Mouse (Mus musculus): ENCODE measurements at regions not wholly inside any gene's neighbourhood (a gene's known extent, or its start where the extent isn't known, plus 50 kb on each side); places are given as distances from the start of the nearest gene placed in this dataset.
"Not testable (repeated sequence)": the region's sequence is repeated elsewhere in the genome, so short reads cannot be mapped to it uniquely, and the experiment has no call there.

DNA sequence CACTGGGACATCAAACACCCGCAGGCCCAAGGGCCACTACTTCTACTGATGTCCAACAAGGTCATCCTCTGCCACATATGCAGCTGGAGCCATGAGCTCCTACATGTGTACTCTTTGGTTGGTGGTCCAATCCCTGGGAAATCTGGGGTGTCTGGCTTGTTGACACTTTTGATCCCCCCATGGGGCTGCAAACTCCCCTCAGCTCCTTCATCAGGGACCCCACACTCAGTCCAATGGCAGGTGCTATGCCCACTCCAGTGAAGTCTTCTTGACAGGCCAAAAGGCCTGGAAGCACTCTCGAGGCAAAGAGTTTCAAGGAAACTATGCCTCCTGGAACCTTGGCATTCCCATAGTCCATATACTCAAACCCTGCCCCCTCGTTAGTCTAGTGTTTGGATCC, 570.8 kb upstream of the Smc2 start:
- DNase-seq, result no peak
- intact Hi-C loops (cut with DNase I), result no loop called here

DNA sequence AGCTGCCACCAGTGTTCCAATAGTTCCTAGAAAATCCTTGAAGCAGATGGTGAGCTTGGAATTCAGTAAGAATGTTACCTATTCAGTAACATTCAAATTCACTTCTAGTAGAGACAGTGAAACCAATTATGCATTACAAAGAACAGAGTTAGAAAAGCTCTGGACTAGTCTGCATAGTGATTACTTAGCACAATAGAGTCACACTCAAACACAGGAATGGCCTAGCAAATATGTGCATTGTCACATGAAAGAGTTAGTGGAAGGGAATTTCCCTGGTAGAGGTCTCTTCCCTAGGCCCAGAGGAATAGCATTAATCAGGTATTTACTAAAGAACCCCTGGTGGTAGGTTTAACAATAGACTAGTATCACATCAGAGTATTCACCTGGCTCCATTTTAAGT, 570.3 kb upstream of the Smc2 start:
- intact Hi-C loops (cut with DNase I); DNase-seq: not testable (repeated sequence)

DNA sequence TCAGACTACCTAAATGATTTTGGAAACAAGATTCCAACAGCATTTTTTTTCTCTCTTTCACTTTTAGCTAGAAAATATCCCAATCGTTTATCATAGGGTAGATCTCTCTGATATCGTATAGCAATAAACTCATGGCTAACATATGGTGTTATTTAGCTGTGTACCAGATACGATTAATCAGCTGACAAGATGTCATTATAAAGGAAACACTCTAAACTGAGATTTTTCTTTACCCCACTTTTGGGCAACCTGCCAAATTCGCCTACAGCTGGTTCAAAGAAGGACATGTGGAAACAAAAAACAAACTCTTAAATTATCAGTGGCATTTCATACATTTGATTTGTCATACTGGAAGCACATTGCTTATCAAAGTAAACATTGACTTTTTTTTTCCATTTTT, 553.6 kb upstream of the Smc2 start:
- intact Hi-C loops (cut with DNase I), result no loop called here
- DNase-seq, result no peak

DNA sequence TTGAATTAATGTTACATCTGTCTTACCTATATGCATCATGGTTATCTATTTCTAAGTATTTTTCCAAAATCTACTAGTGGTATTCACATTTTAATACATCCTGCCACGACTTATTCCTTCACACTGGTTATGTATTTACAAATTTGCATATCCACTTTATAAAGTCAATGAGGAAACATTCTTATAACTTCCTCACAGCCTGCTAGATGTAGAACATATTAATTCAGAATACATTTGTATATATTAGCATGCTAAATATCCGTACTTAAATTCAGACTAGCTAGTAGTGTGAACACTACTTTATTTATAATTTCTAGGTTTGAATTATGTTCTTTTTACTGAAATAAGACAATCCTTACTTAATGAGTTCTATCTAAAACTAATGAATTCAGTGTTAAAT, 549.8 kb upstream of the Smc2 start:
- no peak for DNase-seq
- intact Hi-C loops (cut with DNase I), result no loop called here

DNA sequence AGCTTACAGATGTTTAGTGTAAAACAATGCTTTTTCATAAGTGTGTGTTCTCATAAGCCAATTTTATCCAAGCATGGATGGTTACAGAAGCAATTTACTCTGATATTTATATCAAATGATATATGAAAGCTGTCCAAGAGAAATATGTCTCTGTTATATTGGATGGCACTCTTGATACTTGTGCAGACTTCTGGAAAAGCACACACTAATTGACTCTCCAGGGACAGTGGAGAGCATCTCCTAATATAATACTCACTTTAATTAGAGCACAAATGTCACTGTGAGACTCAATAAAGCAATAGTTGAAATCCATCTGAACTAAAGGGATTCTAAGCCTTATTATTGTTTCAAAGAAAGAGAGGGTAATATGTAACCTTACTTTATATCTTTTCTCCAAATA, 510.8 kb upstream of the Smc2 start:
- DNase-seq, result no peak
- intact Hi-C loops (cut with DNase I), result no loop called here

DNA sequence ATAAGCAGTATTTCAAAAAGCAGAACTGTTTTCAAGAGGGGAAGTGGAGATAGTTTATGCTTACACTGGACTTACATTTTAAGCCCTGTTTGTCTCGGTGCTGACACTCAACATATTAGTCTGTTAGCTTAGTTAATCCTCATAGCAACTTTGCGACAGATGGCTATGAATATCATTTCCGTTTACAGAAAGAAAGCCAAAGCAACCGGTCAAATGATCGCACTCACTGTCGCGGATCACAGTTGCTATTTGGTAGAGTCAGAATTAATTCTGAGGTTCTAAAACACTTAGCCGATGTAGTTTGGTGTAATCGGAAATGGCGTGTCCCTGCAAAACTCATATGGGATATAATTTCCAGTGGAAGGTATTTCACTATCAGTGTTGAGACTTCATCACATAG, 469.3 kb upstream of the Smc2 start:
- no peak for DNase-seq
- intact Hi-C loops (cut with DNase I), result no loop called here

DNA sequence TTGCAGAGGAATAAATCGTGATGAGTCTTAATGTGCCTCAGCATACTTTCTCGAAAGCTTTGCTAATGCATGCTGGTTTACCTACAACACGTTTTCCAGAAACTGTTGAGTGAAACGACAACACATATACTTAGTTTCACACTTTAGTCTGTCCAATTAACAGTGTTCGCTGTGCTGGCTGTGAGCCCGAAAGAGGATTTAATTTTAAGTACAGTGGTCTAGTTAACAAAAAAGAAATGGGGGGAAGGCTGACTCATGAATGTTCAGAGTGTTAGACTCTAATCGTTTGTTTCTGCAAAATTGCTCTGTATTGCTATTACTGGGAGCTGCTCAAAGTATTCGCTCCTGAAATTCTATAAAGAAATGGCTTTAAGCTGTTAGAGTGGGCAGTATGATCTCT, 460.1 kb upstream of the Smc2 start:
- no peak for DNase-seq
- intact Hi-C loops (cut with DNase I), result no loop called here

DNA sequence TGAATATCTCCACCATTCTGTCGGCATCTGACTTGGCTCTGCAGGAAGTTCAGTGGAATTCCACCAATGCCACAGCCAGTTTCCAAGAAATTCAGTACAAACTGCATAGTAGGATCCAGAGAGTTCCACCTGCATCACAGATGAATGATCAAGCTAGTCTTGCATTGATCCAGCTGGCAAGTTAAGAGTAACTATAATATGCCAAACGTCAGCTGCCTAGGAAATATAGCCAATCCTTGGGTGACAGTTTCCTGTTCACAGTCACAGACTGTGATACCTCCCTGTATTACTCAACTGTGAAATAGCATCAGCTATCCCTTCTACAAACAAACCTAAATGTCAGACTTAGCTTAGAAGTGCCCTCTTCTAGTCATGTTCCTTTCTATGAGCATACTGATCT, 446.6 kb upstream of the Smc2 start:
- intact Hi-C loops (cut with DNase I), result no loop called here
- DNase-seq, result no peak

DNA sequence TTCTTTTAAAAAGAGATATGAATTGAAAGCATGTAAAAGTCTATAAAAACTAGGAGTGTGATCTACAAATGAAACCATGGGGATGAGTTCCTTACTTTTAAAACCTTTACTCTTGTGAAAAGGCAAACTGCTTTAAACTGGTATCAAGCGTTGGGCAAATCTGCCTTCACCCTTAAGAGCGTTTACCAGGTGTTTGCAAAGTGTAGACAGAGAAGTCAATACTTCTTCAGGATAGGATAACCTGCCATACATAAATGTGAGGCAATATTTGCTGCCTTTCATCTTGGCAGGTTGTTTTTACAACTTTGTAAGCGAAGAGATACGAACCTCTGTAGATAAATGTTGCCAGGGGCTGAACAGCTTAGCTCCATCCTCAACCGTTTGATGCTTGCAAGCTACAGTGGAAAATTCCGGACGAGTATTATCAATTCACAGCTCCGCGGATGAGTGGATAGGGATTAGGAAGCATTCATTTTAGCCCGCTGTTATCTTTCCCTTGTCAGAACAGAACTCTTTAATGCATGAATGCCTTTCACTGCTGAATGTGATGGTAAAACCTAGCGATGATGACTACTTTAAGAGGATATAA, 402.2 kb upstream of the Smc2 start:
- intact Hi-C loops (cut with DNase I), result no loop called here
- no peak for DNase-seq

DNA sequence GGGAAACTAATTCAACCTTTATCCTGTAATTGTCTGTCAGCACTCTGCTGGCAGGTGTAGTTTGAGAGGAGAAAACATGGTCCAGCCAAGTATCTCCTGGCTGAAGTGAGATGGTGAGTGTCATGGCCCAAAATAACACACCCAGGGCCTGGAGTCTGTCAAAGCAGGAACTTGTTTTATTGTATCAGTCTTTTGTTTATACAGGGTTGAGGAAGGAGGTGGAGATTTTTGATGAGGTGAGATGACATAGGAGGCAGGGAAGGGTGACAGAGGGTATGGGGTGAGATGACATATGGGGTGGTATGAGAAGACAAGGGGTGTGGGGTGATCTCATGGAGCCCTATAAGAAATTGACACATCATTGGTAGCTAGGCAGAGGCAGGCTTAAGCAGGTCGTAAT, 395.6 kb upstream of the Smc2 start:
- intact Hi-C loops (cut with DNase I), result no loop called here
- DNase-seq, result no peak

DNA sequence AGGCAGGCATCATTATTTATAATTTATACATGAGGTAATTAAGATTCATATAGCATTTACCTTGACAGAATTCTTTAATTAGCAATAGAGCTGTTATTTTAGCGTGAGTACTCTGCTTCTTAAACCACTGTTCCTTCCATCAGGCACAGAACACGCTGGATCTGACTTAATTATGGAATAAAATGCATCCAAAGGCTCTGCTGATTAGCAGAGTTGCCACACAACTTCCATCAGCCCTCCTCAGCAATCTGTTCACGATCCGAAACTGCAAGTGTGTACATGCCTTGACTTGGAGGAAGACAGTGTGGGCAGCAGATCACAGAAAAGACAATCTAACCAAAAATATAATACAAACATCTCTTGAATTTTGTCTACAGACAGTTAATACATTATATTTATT, 388.1 kb upstream of the Smc2 start:
- no peak for DNase-seq
- intact Hi-C loops (cut with DNase I), result no loop called here

DNA sequence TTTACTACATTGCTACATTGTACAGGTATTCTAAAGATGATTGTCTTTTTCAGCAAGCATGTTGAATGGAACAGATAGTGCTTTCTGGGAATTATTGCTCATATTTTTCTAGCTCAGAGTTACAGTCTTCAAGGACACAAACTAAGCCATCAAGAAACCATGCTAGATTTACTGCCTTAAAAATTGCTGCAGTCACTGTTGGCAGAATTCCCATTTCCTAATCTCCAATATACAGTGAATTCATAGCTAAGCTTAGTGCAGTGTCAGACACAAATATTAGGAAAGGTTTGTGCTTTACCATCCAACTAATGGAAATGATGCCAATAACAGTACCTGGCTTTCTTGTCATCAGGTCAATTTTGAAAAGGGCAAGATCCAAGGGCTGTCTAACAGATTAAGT, 383.0 kb upstream of the Smc2 start:
- intact Hi-C loops (cut with DNase I), result no loop called here
- DNase-seq, result no peak

DNA sequence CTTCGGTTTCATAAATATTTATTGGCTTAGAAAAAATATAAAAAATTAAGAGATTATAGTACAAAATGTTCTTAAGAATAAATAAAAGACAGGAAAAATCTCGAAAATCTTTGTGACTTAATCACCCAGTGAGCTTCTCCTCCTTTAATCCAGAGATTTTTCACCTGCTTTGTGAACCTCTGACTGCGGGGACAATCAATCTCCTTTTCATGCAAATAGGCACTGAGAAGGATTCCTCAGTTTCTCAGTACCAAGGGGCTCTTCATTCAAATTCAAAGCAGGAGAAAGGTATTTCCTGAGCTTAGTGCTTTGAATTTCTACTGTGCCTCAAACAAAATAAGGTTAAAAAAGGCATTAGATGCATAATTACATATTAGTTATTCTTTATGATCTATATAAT, 379.0 kb upstream of the Smc2 start:
- DNase-seq, result no peak
- intact Hi-C loops (cut with DNase I), result no loop called here

DNA sequence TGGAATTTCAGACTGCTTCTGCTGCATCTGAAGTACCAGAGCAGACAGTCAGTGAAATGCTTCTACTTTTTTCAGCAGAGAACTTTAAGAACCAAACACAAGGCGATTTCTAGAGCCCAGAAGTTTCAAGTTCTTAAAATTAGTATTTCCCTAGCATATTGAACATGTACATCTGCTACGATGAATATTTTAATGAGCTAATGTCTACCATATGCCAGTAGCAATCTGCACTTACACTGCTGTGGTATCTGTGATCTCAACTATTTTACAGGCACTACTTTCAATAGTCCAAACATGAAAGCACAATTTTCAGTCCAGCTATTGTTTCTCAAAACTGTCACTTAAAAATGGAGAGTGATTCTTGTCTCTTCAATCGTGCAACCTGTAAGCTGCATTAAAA, 339.9 kb upstream of the Smc2 start:
- intact Hi-C loops (cut with DNase I), result no loop called here
- DNase-seq, result no peak

DNA sequence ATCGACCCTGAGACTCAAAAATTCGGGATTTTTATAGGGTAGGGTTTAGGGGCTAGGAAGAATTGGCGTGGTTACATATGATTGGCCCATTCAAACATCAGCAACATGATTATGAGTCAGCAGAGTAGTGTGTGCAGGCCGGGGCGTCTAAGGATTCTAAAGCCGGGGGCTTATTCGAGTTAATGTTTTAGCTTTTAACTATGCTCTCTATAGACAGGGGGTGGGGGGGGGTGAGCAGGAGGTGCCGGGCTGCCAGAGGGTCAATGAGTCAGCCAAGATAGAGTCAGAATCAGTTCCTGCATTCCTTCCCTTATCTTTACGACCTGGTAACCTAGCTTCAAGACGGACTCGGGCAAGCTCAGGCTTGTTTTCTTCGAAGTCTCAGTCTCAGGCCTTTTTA, 333.2 kb upstream of the Smc2 start:
- DNase-seq, result no peak
- intact Hi-C loops (cut with DNase I), result no loop called here

DNA sequence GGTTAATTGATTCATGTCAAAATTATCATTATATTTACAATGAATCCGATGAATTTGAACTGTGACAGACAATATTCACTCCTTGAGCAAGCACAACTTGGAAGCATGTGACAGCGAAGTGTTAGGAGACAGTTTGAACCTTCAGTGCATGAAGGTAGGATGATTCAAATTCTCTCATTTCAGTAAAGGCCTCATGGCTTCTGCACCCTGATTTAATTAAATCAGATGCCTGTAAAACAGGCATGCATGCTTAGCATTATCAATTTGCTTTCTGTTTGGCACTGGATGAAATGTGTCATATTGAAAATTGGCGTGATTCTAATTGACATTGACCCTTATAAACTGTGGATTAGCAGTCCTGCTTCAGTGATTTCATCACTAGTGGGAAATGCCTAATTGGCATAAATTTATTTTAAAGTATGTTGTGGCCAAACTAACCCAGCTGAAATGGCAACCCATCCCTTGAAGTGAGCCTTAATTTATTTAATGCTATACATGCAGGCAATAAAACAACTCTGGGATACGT, 321.2 kb upstream of the Smc2 start:
- intact Hi-C loops (cut with DNase I), result no loop called here

DNA sequence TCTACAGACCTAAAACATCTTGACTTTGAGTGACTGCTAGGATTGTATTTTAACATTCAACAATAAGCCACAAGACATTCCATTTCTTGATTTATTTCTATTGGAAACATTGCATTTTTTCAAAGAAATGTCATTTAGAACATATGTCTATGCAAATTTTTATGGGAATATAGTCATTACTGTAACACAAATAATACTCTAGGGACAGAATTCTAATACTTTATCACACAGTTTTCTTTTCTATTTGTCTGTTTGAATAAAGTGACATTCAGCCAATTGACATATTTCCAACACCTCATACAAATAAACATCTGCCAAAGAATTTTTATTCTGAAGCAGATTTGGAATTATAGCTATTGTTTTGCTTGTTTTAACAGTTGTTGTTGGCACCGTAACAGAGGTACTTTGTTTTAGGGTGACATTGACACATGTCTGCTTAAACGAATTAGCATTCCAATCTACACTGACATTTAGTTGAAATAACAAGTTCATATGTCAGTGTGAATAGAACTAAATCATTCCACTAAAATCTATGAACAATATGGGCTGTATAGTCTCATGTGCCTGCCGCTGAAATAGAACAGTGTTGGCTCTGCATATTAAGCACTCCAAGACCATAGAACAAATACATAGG, 320.5 kb upstream of the Smc2 start:
- intact Hi-C loops (cut with DNase I), result no loop called here
- no peak for DNase-seq

More for the DNA sequence above, 321.2 kb upstream of the Smc2 start:
- no peak for DNase-seq

DNA sequence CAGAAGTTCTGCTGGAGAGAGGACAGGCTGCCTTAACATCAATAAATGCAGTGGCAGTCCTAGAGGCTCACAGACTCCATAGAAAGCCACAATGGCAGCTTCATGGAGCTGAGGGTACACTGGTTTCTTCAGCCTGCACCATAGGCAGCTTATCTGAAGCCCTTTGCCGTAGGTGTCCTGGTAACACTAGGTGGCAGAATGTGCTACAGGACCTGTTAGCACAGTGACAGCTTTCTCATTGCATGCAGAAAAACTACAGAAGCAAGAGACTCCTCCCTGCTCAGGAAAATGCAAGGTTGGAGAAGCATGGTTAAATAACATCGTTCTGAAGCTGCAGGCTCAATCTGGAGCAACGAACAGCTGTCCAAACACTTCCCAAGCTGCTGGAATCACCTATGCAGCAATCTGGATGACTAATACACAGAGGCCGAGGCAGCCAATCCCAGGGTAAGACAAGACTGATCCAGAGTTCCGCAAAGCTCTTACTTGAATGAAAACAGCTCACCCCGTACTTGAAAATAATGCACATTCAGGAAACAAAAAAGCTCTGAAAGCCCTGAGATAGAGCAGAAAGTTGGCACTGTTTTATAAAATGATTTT, 286.4 kb upstream of the Smc2 start:
- no peak for DNase-seq
- intact Hi-C loops (cut with DNase I), result loop anchor here (5.0 kb wide), 1 partner anchor 575 kb away; no protein-coding TSS in a partner anchor

DNA sequence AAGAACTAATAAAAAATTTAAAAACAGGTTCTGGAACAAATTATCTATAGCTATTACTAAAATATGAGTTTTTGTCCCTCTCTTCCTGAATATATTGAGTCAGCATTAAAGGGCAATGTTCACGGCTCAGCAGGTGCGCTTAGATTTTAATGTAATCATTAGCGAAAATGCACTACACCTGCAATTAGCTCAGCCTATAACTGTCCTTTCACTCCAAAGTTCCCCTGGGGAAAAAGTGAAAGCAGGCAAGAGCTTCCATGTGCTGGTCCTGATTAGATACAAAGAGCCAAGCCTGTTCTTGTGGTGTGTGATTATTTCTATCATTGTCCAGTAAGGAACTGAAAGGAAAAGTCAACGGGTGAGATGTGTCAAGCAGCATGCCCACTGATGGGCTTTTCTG, 262.8 kb upstream of the Smc2 start:
- intact Hi-C loops (cut with DNase I), result no loop called here
- DNase-seq, result no peak

DNA sequence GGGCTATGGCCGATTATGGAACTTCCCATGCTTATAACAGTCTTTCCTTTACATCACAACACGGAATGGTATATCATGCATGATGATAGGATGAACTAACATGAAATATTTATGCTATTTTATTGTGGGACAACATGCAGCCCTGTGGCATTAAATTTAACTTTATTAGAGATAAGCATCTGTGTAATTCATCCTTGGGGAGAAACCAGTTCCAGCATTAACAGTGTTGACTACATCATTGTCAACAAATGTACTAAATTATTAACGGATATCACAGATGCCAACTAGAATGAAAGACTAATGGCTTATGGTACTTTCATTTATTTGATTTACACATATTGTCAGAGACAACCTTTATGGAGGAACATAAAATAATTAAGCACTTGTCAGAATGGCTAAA, 241.3 kb upstream of the Smc2 start:
- DNase-seq, result no peak
- intact Hi-C loops (cut with DNase I), result no loop called here

DNA sequence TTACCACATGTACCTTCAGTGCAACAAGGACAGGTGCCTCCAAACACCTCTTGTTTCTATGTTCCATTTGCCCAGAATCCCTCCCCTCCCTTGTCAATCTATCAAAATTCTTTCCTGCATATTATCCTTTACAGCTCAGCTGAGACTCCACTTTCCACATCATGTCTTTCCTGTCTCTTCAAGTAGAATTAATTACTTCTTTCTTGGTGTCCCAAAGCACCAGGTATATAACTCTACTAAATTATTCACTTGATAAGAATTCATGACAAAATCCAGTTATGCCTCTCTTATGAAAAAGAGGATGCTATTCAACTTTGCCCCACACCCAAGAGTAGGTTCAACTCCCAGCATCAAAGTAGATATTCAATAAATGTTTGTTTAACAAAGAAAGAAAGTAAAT, 228.4 kb upstream of the Smc2 start:
- intact Hi-C loops (cut with DNase I), result no loop called here
- no peak for DNase-seq

DNA sequence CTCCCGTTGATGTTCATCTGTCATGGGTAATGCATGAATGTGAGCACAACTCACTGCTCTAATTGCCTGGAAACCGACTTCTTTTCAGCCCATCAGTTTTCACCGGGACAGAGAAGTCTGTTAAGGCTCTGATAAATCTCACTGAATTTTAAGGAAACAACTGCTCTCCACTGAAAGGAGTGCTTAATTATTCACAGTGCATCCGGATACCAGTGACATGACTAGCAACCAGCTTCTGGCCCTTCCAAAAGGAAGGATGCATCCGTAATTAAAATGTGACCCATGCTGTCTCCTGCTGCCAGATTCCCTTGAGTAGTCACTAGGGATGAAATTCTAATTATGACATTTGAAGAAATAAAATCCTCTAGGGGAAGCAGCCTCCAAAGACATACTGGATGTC, 228.0 kb upstream of the Smc2 start:
- intact Hi-C loops (cut with DNase I), result no loop called here
- DNase-seq, result no peak

DNA sequence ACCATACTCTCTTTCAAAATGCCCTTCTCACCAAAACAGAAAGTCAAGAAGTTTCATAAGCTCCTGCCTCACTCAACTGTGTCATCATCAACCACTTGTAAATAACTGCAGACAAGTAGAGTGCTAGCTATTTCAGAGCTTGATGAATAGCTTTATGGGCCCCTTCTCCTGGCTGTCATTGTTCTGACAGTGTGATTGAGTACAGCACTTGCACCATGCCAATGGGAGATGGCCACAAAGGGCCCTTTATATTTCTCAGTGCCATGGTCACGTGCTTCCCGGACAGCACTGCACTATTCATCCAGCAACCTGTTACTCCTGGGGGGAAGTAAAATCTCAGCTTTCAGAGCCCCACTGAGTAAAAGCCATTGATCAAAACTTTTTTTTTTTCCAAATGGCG, 225.7 kb upstream of the Smc2 start:
- DNase-seq, result no peak
- intact Hi-C loops (cut with DNase I), result no loop called here
